Mouse (Mus musculus) kidney, postnatal 4 days (tissue): ENCODE measurements at regions not wholly inside any gene's neighbourhood (a gene's known extent, or its start where the extent isn't known, plus 50 kb on each side); places are given as distances from the start of the nearest gene placed in this dataset.

Experiments used
- DNase-seq, 2 experiments: peaks; one replicate each; pipeline ENCODE4 v3.0.0; 2021; ENCODE audit warnings: mixed read lengths in 2 of 2

- DNase-seq, result no peak
Observed at GRCm38 (mm10) chr14:81254343-81254838, 1270.5 kb downstream of the Olfm4 start.

GRCm38 (mm10) chr14:81255423-81255822 is 1271.5 kb downstream of the Olfm4 start:
- no peak for DNase-seq

GRCm38 (mm10) chr14:81267637-81268373 is 1283.9 kb downstream of the Olfm4 start:
- DNase-seq, result no peak

GRCm38 (mm10) chr14:81287489-81288025 is 1303.7 kb downstream of the Olfm4 start:
- no peak for DNase-seq

- DNase-seq, result peak; percentile 2 to 3
Observed at GRCm38 (mm10) chr14:81307160-81307559, 1323.3 kb downstream of the Olfm4 start.

GRCm38 (mm10) chr14:81341058-81341457 is 1357.2 kb downstream of the Olfm4 start:
- no peak for DNase-seq

- DNase-seq, result no peak
Observed at GRCm38 (mm10) chr14:81387566-81387965, 1403.7 kb downstream of the Olfm4 start.
